Mouse (Mus musculus) small intestine, adult 2 months (tissue): Measurements from ENCODE around the gene Slc30a5.

Experiments used
- CTCF ChIP-seq: fragments of 200-500 bp; IDR thresholded peaks from 2 replicates; pipeline ENCODE4 v1.5.1; 2012; ENCODE audit warnings: low read depth, mild to moderate bottlenecking, control low read depth, inconsistent platforms, low read length, moderate library complexity, mixed read lengths; ENCODE audit not compliant: insufficient replicate concordance, insufficient read length; ENCODE audit errors: extremely low read depth
- POLR2A ChIP-seq: fragments of 200-500 bp; IDR thresholded peaks from 2 replicates; pipeline ENCODE4 v1.6.1; 2012; ENCODE audit warnings: low read depth, mild to moderate bottlenecking, control low read depth, inconsistent platforms, low read length, moderate library complexity

- TF ChIP-seq CTCF (peak; percentile 85), POLR2A (peak; percentile 78)
These were observed at the start of gene Slc30a5 for GRCm38 (mm10) chr13:100832741-100833639.
